Mouse (Mus musculus): ENCODE results near the gene Brat1. TPM values are rescaled to one million over a fixed set of nuclear protein-coding genes. Genes with fewer than 3 reads are reported as not detected.

The Brat1 gene
- polyA plus RNA-seq, 1 experiment from 2014 or later, result 18.7 TPM

- H3K36me3 ChIP-seq, result no peaks in the 10 kb centered on the region
- no peak overlapping the region for H3K4me2 ChIP-seq
- no peak overlapping the region for H3K27ac ChIP-seq
- 90% methylated on average over 15 of the region's 15 CpGs for WGBS
- H3K9ac ChIP-seq, result no peak overlapping the region
- ATAC-seq (ENCODE audit: insufficient read depth, low FRiP score, low read depth), result no peak
- H3K9me3 ChIP-seq, result no peaks in the 10 kb centered on the region; the same call in 1 of the 2 replicates
- peaks cover 11% of the 10 kb centered on the region; the same call in 1 of the 2 replicates for H3K4me1 ChIP-seq
- no peaks in the 10 kb centered on the region for H3K27me3 ChIP-seq (replicated peaks)
- H3K4me3 ChIP-seq (replicated peaks), result no peak overlapping the region
Observed at GRCm38 (mm10) chr5:140752041-140752440, 47.2 kb downstream of the Brat1 start.

- Histone ChIP-seq H3K4me3 (replicated peaks) (no peak overlapping the region), H3K27me3 (replicated peaks) (no peaks in the 10 kb centered on the region), H3K4me1 (peaks cover 11% of the 10 kb centered on the region; the same call in 1 of the 2 replicates), H3K9me3 (no peaks in the 10 kb centered on the region; the same call in 1 of the 2 replicates), H3K36me3 (no peaks in the 10 kb centered on the region), H3K27ac (no peak overlapping the region), H3K4me2 (no peak overlapping the region), H3K9ac (no peak overlapping the region)
- WGBS, result 92% methylated on average over 3 of the region's 3 CpGs
- ATAC-seq (ENCODE audit: insufficient read depth, low FRiP score, low read depth), result no peak
Observed at GRCm38 (mm10) chr5:140752639-140753038, 47.8 kb downstream of the Brat1 start.

GRCm38 (mm10) chr5:140753223-140753622 lies 48.4 kb downstream of the Brat1 start:
- Histone ChIP-seq H3K4me3 (replicated peaks) (no peak overlapping the region), H3K36me3 (no peaks in the 10 kb centered on the region), H3K9me3 (no peaks in the 10 kb centered on the region; the same call in 1 of the 2 replicates), H3K27ac (no peak overlapping the region), H3K4me1 (peaks cover 11% of the 10 kb centered on the region; the same call in 1 of the 2 replicates), H3K9ac (no peak overlapping the region), H3K27me3 (replicated peaks) (no peaks in the 10 kb centered on the region), H3K4me2 (no peak overlapping the region)
- ATAC-seq (ENCODE audit: insufficient read depth, low FRiP score, low read depth), result no peak
- WGBS, result 77% methylated on average over 5 of the region's 5 CpGs

GRCm38 (mm10) chr5:140758864-140759263 lies 54.1 kb downstream of the Brat1 start:
- no peak for ATAC-seq (ENCODE audit: insufficient read depth, low FRiP score, low read depth)
- Histone ChIP-seq H3K27ac (no peak overlapping the region), H3K4me2 (no peak overlapping the region), H3K4me1 (peaks cover 9% of the 10 kb centered on the region; the same call in 1 of the 2 replicates), H3K9me3 (no peaks in the 10 kb centered on the region), H3K4me3 (replicated peaks) (no peak overlapping the region), H3K27me3 (replicated peaks) (no peaks in the 10 kb centered on the region), H3K36me3 (peaks cover 31% of the 10 kb centered on the region), H3K9ac (no peak overlapping the region)
- 88% methylated on average over 8 of the region's 8 CpGs for WGBS

GRCm38 (mm10) chr5:140762540-140762939 lies 57.7 kb downstream of the Brat1 start:
- H3K9me3 ChIP-seq, result no peaks in the 10 kb centered on the region
- peaks cover 5% of the 10 kb centered on the region for H3K4me1 ChIP-seq
- no peak overlapping the region for H3K4me3 ChIP-seq (replicated peaks)
- no peaks in the 10 kb centered on the region for H3K27me3 ChIP-seq (replicated peaks)
- WGBS, result 81% methylated on average over 4 of the region's 4 CpGs
- H3K4me2 ChIP-seq, result no peak overlapping the region
- no peak for ATAC-seq (ENCODE audit: insufficient read depth, low FRiP score, low read depth)
- H3K36me3 ChIP-seq, result peaks cover 34% of the 10 kb centered on the region
- no peak overlapping the region for H3K27ac ChIP-seq
- H3K9ac ChIP-seq, result no peak overlapping the region

GRCm38 (mm10) chr5:140764921-140765613 lies 60.3 kb downstream of the Brat1 start:
- WGBS, result 68% methylated on average over 6 of the region's 6 CpGs
- no peak overlapping the region for H3K9ac ChIP-seq

GRCm38 (mm10) chr5:140766566-140766965 lies 61.8 kb downstream of the Brat1 start:
- 80% methylated on average over 4 of the region's 4 CpGs for WGBS

More at GRCm38 (mm10) chr5:140764921-140765613, 60.3 kb downstream of the Brat1 start:
- H3K27me3 ChIP-seq (replicated peaks), result no peaks in the 10 kb centered on the region
- H3K4me3 ChIP-seq (replicated peaks), result no peak overlapping the region
- no peaks in the 10 kb centered on the region for H3K9me3 ChIP-seq
- peak overlapping the region; percentile 57 for H3K27ac ChIP-seq
- no peak overlapping the region for H3K4me2 ChIP-seq
- no peak for ATAC-seq (ENCODE audit: insufficient read depth, low FRiP score, low read depth)
- H3K4me1 ChIP-seq, result peaks cover 23% of the 10 kb centered on the region
- peaks cover 20% of the 10 kb centered on the region for H3K36me3 ChIP-seq

GRCm38 (mm10) chr5:140767704-140768141 lies 62.9 kb downstream of the Brat1 start:
- Histone ChIP-seq H3K9ac (no peak overlapping the region), H3K27ac (peak overlapping the region; percentile 94), H3K9me3 (no peaks in the 10 kb centered on the region), H3K4me2 (peak overlapping the region; percentile 19), H3K27me3 (replicated peaks) (no peaks in the 10 kb centered on the region), H3K4me1 (peaks cover 41% of the 10 kb centered on the region), H3K36me3 (peaks cover 3% of the 10 kb centered on the region; the same call in 1 of the 2 replicates), H3K4me3 (replicated peaks) (no peak overlapping the region)
- ATAC-seq (ENCODE audit: insufficient read depth, low FRiP score, low read depth), result peak; percentile 55
- WGBS, result 26% methylated on average over 9 of the region's 9 CpGs

More at GRCm38 (mm10) chr5:140766566-140766965, 61.8 kb downstream of the Brat1 start:
- H3K4me1 ChIP-seq, result peaks cover 29% of the 10 kb centered on the region
- ATAC-seq (ENCODE audit: insufficient read depth, low FRiP score, low read depth), result no peak
- H3K4me2 ChIP-seq, result no peak overlapping the region
- no peaks in the 10 kb centered on the region for H3K9me3 ChIP-seq
- no peak overlapping the region for H3K4me3 ChIP-seq (replicated peaks)
- H3K9ac ChIP-seq, result no peak overlapping the region
- H3K27me3 ChIP-seq (replicated peaks), result no peaks in the 10 kb centered on the region
- 0 out of 2 replicates have a peak overlapping the region, but pooled peaks have one; percentile 94 for H3K27ac ChIP-seq
- peaks cover 9% of the 10 kb centered on the region for H3K36me3 ChIP-seq

GRCm38 (mm10) chr5:140768333-140768732 lies 63.5 kb downstream of the Brat1 start:
- no peak for ATAC-seq (ENCODE audit: insufficient read depth, low FRiP score, low read depth)
- 59% methylated on average over 5 of the region's 5 CpGs for WGBS
- H3K4me1 ChIP-seq, result peaks cover 45% of the 10 kb centered on the region

More at GRCm38 (mm10) chr5:140768333-140768732, 63.5 kb downstream of the Brat1 start:
- H3K9ac ChIP-seq, result no peak overlapping the region
- no peaks in the 10 kb centered on the region for H3K9me3 ChIP-seq
- H3K4me2 ChIP-seq, result no peak overlapping the region
- no peaks in the 10 kb centered on the region for H3K27me3 ChIP-seq (replicated peaks)
- H3K4me3 ChIP-seq (replicated peaks), result no peak overlapping the region
- peak overlapping the region; percentile 94 for H3K27ac ChIP-seq
- peaks cover 3% of the 10 kb centered on the region; the same call in 1 of the 2 replicates for H3K36me3 ChIP-seq

Other genes starting within 250 kb of the Brat1 start
- gene Chst12, start 199.5 kb upstream of the Brat1 start, polyA plus RNA-seq (2015; fragmentation: Nextera tagmentation; extraction: Ambion mirVana), result 21.1 and 21.7 TPM in 2 replicates
- 0.23 and 0.39 TPM in 2 replicates for gene Grifin, start 139.9 kb upstream of the Brat1 start, polyA plus RNA-seq (2015; fragmentation: Nextera tagmentation; extraction: Ambion mirVana)
- 24.5 and 25.6 TPM in 2 replicates for gene Lfng, start 97.7 kb upstream of the Brat1 start, polyA plus RNA-seq (2015; fragmentation: Nextera tagmentation; extraction: Ambion mirVana)
- 31.9 and 38.0 TPM in 2 replicates for gene Ttyh3, start 56.0 kb upstream of the Brat1 start, polyA plus RNA-seq (2015; fragmentation: Nextera tagmentation; extraction: Ambion mirVana)
- 20.3 and 21.1 TPM in 2 replicates for gene Iqce, start 2.6 kb upstream of the Brat1 start, polyA plus RNA-seq (2015; fragmentation: Nextera tagmentation; extraction: Ambion mirVana)
- 1.1 and 1.3 TPM in 2 replicates for gene Amz1, start 19.1 kb downstream of the Brat1 start, polyA plus RNA-seq (2015; fragmentation: Nextera tagmentation; extraction: Ambion mirVana)
- gene Gna12, start 125.4 kb downstream of the Brat1 start, polyA plus RNA-seq (2015; fragmentation: Nextera tagmentation; extraction: Ambion mirVana), result 49.5 and 50.1 TPM in 2 replicates

Measured in stomach, embryonic 15.5 days (tissue).